Mouse (Mus musculus) hindbrain, embryonic 15.5 days (tissue): ENCODE results near the gene Cap2. TPM values are rescaled to one million over a fixed set of nuclear protein-coding genes. Genes with fewer than 3 reads are reported as not detected.

Experiments
- ATAC-seq: fragments of 200-750 bp; cut with Nextera tagmentation; 2 replicates; pipeline ENCODE4 v1.8.0; 2017; ENCODE audit warnings: low read depth, moderate number of reproducible peaks, moderate TSS enrichment; ENCODE audit not compliant: low FRiP score
- H3K27ac ChIP-seq: fragments of 300-500 bp; sonication (generic); replicated peaks from 2 replicates; pipeline ENCODE4 v1.5.1; 2015; ENCODE audit warnings: mild to moderate bottlenecking, inconsistent platforms
- H3K27me3 ChIP-seq: fragments of 300-500 bp; sonication (generic); 2 replicates; pipeline ENCODE4 v1.6.1; 2015; ENCODE audit warnings: control low read depth, inconsistent platforms
- H3K36me3 ChIP-seq: fragments of 300-500 bp; sonication (generic); 2 replicates; pipeline ENCODE4 v1.6.1; 2015; ENCODE audit warnings: control low read depth, inconsistent platforms
- H3K4me1 ChIP-seq: fragments of 300-500 bp; sonication (generic); replicated peaks from 2 replicates; pipeline ENCODE4 v1.6.1; 2015; ENCODE audit warnings: control low read depth, inconsistent platforms
- H3K4me2 ChIP-seq: fragments of 300-500 bp; sonication (generic); 2 replicates; pipeline ENCODE4 v1.6.1; 2015; ENCODE audit warnings: moderate library complexity, mild to moderate bottlenecking, inconsistent platforms
- H3K4me3 ChIP-seq: fragments of 300-500 bp; sonication (generic); 2 replicates; pipeline ENCODE4 v1.5.1; 2015; ENCODE audit warnings: mild to moderate bottlenecking, inconsistent platforms
- H3K9ac ChIP-seq: fragments of 300-500 bp; sonication (generic); 2 replicates; pipeline ENCODE4 v1.6.1; 2015; ENCODE audit warnings: inconsistent platforms
- H3K9me3 ChIP-seq: fragments of 300-500 bp; sonication (generic); 2 replicates; pipeline ENCODE4 v1.6.1; 2016; ENCODE audit warnings: control low read depth, inconsistent platforms
- WGBS: fragments of 180-500 bp; shearing (Covaris S2); methylation state at CpG from one replicate; pipeline ENCODE4 v1.1.7; 2015; 5-methylcytosine and 5-hydroxymethylcytosine counted together
- polyA plus RNA-seq: library from polyadenylated mRNA; unstranded; fragments of >200 nt; fragmentation: Nextera tagmentation; extraction: Ambion mirVana; gene quantifications from 2 replicates; pipeline ENCODE4 v1.2.1, GENCODE M21; 2015

Gene Cap2
- polyA plus RNA-seq, 1 experiment from 2014 or later = 9.4 TPM

GRCm38 (mm10) chr13:46542782-46543181 lies 41.1 kb downstream of the Cap2 start:
- H3K9me3 ChIP-seq = no peaks in the 10 kb centered on the region
- no peaks in the 10 kb centered on the region for H3K27me3 ChIP-seq
- no peak overlapping the region for H3K4me3 ChIP-seq
- H3K27ac ChIP-seq = 0 out of 2 replicates have a peak overlapping the region, but pooled peaks have one; percentile 18
- H3K4me1 ChIP-seq = peaks cover 25% of the 10 kb centered on the region
- H3K36me3 ChIP-seq = no peaks in the 10 kb centered on the region
- WGBS = 64% methylated on average over 7 of the region's 7 CpGs
- peak; percentile 61; the same call in 1 of the 2 replicates for ATAC-seq
- no peak overlapping the region for H3K4me2 ChIP-seq
- H3K9ac ChIP-seq = no peak overlapping the region

- Histone ChIP-seq H3K4me3 (no peak overlapping the region), H3K4me1 (peaks cover 36% of the 10 kb centered on the region), H3K36me3 (no peaks in the 10 kb centered on the region), H3K9ac (no peak overlapping the region), H3K27me3 (no peaks in the 10 kb centered on the region), H3K9me3 (no peaks in the 10 kb centered on the region), H3K4me2 (no peak overlapping the region), H3K27ac (peak overlapping the region; percentile 48; the same call in 1 of the 2 replicates)
- ATAC-seq = no peak
- WGBS = 46% methylated on average over 6 of the region's 6 CpGs
These were observed 43.0 kb downstream of the Cap2 start for GRCm38 (mm10) chr13:46544608-46545007.

- Histone ChIP-seq H3K4me1 (peaks cover 36% of the 10 kb centered on the region), H3K36me3 (no peaks in the 10 kb centered on the region), H3K4me3 (no peak overlapping the region), H3K9ac (no peak overlapping the region), H3K27me3 (no peaks in the 10 kb centered on the region), H3K9me3 (no peaks in the 10 kb centered on the region), H3K27ac (peak overlapping the region; percentile 51), H3K4me2 (0 out of 2 replicates have a peak overlapping the region, but pooled peaks have one; percentile 3)
- 10% methylated on average over 8 of the region's 9 CpGs for WGBS
- ATAC-seq = no peak
These were observed 43.4 kb downstream of the Cap2 start for GRCm38 (mm10) chr13:46545081-46545480.

GRCm38 (mm10) chr13:46546846-46547245 lies 45.2 kb downstream of the Cap2 start:
- Histone ChIP-seq H3K4me1 (peaks cover 36% of the 10 kb centered on the region), H3K4me2 (no peak overlapping the region), H3K9me3 (no peaks in the 10 kb centered on the region), H3K27ac (no peak overlapping the region), H3K4me3 (no peak overlapping the region), H3K27me3 (no peaks in the 10 kb centered on the region), H3K9ac (no peak overlapping the region), H3K36me3 (no peaks in the 10 kb centered on the region)
- ATAC-seq = no peak
- 93% methylated on average over 4 of the region's 4 CpGs for WGBS

GRCm38 (mm10) chr13:46547253-46547652 lies 45.6 kb downstream of the Cap2 start:
- WGBS = 24% methylated on average over 1 of the region's 1 CpGs
- no peaks in the 10 kb centered on the region for H3K36me3 ChIP-seq
- H3K9ac ChIP-seq = no peak overlapping the region
- H3K4me3 ChIP-seq = no peak overlapping the region
- no peaks in the 10 kb centered on the region for H3K9me3 ChIP-seq
- ATAC-seq = no peak
- peaks cover 36% of the 10 kb centered on the region for H3K4me1 ChIP-seq
- no peak overlapping the region for H3K27ac ChIP-seq
- no peak overlapping the region for H3K4me2 ChIP-seq
- no peaks in the 10 kb centered on the region for H3K27me3 ChIP-seq

GRCm38 (mm10) chr13:46548132-46548531 lies 46.5 kb downstream of the Cap2 start:
- H3K27me3 ChIP-seq = no peaks in the 10 kb centered on the region
- H3K36me3 ChIP-seq = no peaks in the 10 kb centered on the region
- no peak overlapping the region for H3K4me3 ChIP-seq
- no peak for ATAC-seq
- H3K27ac ChIP-seq = peak overlapping the region; percentile 48
- H3K9ac ChIP-seq = no peak overlapping the region
- WGBS = 48% methylated on average over 8 of the region's 8 CpGs
- no peak overlapping the region for H3K4me2 ChIP-seq
- H3K9me3 ChIP-seq = no peaks in the 10 kb centered on the region
- H3K4me1 ChIP-seq = peaks cover 33% of the 10 kb centered on the region

- Histone ChIP-seq H3K9me3 (no peaks in the 10 kb centered on the region), H3K9ac (no peak overlapping the region), H3K4me2 (no peak overlapping the region), H3K27me3 (no peaks in the 10 kb centered on the region), H3K4me3 (no peak overlapping the region), H3K27ac (peak overlapping the region; percentile 48), H3K36me3 (no peaks in the 10 kb centered on the region), H3K4me1 (peaks cover 31% of the 10 kb centered on the region)
- 0 out of 2 replicates have a peak, but pooled peaks have one; percentile 47 for ATAC-seq
- WGBS = 59% methylated on average over 5 of the region's 5 CpGs
These were observed 47.0 kb downstream of the Cap2 start for GRCm38 (mm10) chr13:46548600-46549179.

GRCm38 (mm10) chr13:46550627-46551026 lies 49.0 kb downstream of the Cap2 start:
- 97% methylated on average over 10 of the region's 10 CpGs for WGBS
- Histone ChIP-seq H3K36me3 (no peaks in the 10 kb centered on the region), H3K9ac (no peak overlapping the region), H3K27me3 (no peaks in the 10 kb centered on the region), H3K4me1 (peaks cover 27% of the 10 kb centered on the region), H3K27ac (no peak overlapping the region), H3K4me2 (no peak overlapping the region), H3K4me3 (no peak overlapping the region), H3K9me3 (no peaks in the 10 kb centered on the region)
- no peak for ATAC-seq

GRCm38 (mm10) chr13:46554736-46555135 lies 53.1 kb downstream of the Cap2 start:
- Histone ChIP-seq H3K36me3 (no peaks in the 10 kb centered on the region), H3K9me3 (no peaks in the 10 kb centered on the region), H3K4me1 (peaks cover 12% of the 10 kb centered on the region), H3K4me3 (no peak overlapping the region), H3K9ac (no peak overlapping the region), H3K27ac (0 out of 2 replicates have a peak overlapping the region, but pooled peaks have one; percentile 42), H3K4me2 (no peak overlapping the region), H3K27me3 (no peaks in the 10 kb centered on the region)
- 34% methylated on average over 9 of the region's 9 CpGs for WGBS
- ATAC-seq = peak; percentile 63; the same call in 1 of the 2 replicates

GRCm38 (mm10) chr13:46565913-46566312 lies 64.3 kb downstream of the Cap2 start:
- Histone ChIP-seq H3K4me2 (no peak overlapping the region), H3K27ac (no peak overlapping the region), H3K4me3 (no peak overlapping the region), H3K36me3 (no peaks in the 10 kb centered on the region), H3K27me3 (no peaks in the 10 kb centered on the region), H3K9ac (no peak overlapping the region), H3K4me1 (peaks cover 3% of the 10 kb centered on the region), H3K9me3 (no peaks in the 10 kb centered on the region)
- 83% methylated on average over 5 of the region's 5 CpGs for WGBS
- no peak for ATAC-seq

- 88% methylated on average over 8 of the region's 8 CpGs for WGBS
- Histone ChIP-seq H3K4me2 (no peak overlapping the region), H3K4me1 (peaks cover 15% of the 10 kb centered on the region), H3K9ac (no peak overlapping the region), H3K27ac (no peak overlapping the region), H3K27me3 (no peaks in the 10 kb centered on the region), H3K9me3 (no peaks in the 10 kb centered on the region), H3K4me3 (no peak overlapping the region), H3K36me3 (no peaks in the 10 kb centered on the region)
- ATAC-seq = no peak
These were observed 67.8 kb downstream of the Cap2 start for GRCm38 (mm10) chr13:46569469-46569868.

- ATAC-seq = peak; percentile 67; the same call in 1 of the 2 replicates
- 7% methylated on average over 12 of the region's 12 CpGs for WGBS
These were observed 69.5 kb downstream of the Cap2 start for GRCm38 (mm10) chr13:46571141-46571592.

More at GRCm38 (mm10) chr13:46571141-46571592, 69.5 kb downstream of the Cap2 start:
- Histone ChIP-seq H3K27me3 (no peaks in the 10 kb centered on the region), H3K27ac (peak overlapping the region; percentile 73), H3K36me3 (no peaks in the 10 kb centered on the region), H3K9ac (peak overlapping the region; percentile 30), H3K4me1 (peaks cover 24% of the 10 kb centered on the region), H3K9me3 (no peaks in the 10 kb centered on the region), H3K4me3 (peak overlapping the region; percentile 11), H3K4me2 (peak overlapping the region; percentile 46)
